Mouse (Mus musculus) liver, postnatal 0 days (tissue): ENCODE measurements around the gene Cmc4.

ENCODE experiments used
- CTCF ChIP-seq: sonication (generic); IDR thresholded peaks from 2 replicates; pipeline ENCODE4 v1.5.1; 2016; ENCODE audit warnings: antibody characterized with exemption, low read depth
- EP300 ChIP-seq: IDR thresholded peaks from 2 replicates; pipeline ENCODE4 v1.6.1; 2016; ENCODE audit warnings: antibody characterized with exemption, low read depth, mild to moderate bottlenecking

DNA sequence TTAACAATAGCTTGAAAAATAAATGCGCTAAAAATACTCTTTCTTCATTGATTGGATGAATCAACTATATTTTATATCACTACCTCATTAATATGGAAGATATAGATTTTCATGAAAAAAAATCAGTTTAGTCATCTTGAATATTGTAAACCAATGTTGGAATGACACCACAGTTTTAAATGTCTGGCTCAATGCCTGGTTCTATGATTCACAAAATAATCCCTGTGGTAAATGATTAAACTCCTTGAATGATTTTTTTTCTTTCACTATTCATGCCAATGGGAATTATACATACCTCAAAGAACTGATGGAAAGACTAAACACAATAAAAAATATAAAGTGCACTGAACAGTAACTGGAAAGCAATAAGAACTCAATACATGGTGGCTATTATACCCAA lies 6.7 kb downstream of the Cmc4 start:
- TF ChIP-seq CTCF (no peak), EP300 (no peak)
